Mouse (Mus musculus): Measurements from ENCODE around the gene Carmil3. TPM values are rescaled to one million over a fixed set of nuclear protein-coding genes. Genes with fewer than 3 reads are reported as not detected.

Carmil3 gene
- 3.4 and 3.9 TPM in 2 replicates for polyA plus RNA-seq (2014; fragmentation: Nextera tagmentation; extraction: Ambion mirVana)

DNA sequence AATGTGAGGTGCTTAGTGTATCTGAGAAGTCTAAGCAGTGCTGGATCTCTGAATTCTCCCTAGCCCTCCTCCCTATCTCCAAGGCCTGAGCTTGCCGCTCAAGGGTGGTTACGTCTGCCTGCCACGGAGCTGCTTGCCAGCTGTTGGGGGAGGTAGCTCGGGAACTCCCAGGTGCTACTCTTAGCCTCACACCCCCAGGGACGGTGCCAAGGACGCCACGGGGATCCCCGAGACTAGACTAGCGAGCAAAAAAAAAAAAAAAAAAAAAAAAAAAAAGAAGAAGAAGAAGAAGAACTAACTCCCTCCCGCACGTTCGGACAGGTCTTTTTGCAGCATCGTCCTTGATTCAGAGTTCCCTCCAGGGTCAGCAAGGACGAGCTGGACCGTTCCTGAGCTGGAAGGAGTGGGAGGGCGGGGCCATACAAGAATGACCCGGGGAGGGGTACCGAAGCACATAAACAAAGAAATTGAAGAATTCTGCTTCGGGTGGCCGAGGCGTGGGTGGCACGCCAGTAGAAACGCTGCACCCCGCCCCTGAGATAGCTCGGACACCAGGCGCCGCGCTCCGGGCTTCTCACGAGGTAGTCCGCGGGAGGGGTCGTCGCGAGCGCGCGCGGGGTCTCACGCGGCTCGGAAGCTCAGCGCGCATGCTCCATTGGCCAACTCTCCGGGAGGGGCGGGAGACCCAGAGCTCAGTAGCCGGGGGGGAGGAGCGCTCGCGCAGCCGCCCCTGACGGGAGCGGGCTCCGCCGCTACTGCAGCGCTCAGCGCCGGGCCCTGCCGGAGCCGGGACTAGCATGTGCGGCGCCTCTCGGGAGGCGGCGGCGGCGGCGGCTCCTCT is at the start of gene Carmil3:
Carmil3 (plus strand) TSS at position 291 of the 841 bp plus-strand sequence.
- H3K27ac ChIP-seq (replicated peaks; ENCODE audit: low read depth, low read length), result peak within 1 kb of the TSS; percentile 66
- ATAC-seq (ENCODE audit: low read depth) (peak; percentile 91), DNase-seq (ENCODE audit: low spot score) (peak; percentile 94)
- peak within 1 kb of the TSS; percentile 70 for H3K4me3 ChIP-seq (ENCODE audit: low read depth, low read length)
- WGBS, result under 1% methylated on average over 43 of the region's 68 CpGs
- H3K9ac ChIP-seq (ENCODE audit: low read depth, low read length), result peak within 1 kb of the TSS; percentile 72
- peak within 1 kb of the TSS; percentile 89 for H3K4me2 ChIP-seq (ENCODE audit: low read depth, low read length)
- no peaks in the 10 kb centered on the region for H3K9me3 ChIP-seq (ENCODE audit: control insufficient read depth, low read length)
- H3K27me3 ChIP-seq (replicated peaks; ENCODE audit: control insufficient read depth, insufficient read depth, low read length), result no peaks in the 10 kb centered on the region
- H3K36me3 ChIP-seq (ENCODE audit: control insufficient read depth, insufficient read depth, low read length), result no peaks in the 10 kb centered on the region
- 0 out of 2 replicates have a peak, but pooled peaks cover 3% of the 10 kb centered on the region for H3K4me1 ChIP-seq (ENCODE audit: control insufficient read depth, insufficient read depth, low read length)

DNA sequence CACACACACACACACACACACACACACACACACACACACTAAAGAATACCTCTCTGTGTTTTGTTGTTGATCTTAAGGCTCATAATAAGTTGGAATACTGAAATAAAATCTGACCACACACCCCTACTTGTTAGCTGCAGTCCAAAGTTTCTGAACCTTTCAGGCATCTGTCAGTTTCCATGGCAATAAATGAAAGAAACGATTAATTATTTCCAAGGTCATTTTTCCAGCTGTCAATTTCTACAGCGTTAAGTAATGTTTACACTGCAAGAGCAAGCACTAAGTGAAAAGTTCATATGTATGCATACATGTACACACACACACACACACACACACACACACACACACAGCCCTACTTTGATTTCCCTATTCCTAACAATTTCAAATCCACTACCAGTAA is 32.8 kb upstream of the Carmil3 start:
- no peaks in the 10 kb centered on the region for H3K36me3 ChIP-seq (ENCODE audit: control insufficient read depth, insufficient read depth, low read length)
- DNase-seq (ENCODE audit: low spot score) (no peak), ATAC-seq (ENCODE audit: low read depth) (no peak)
- H3K27ac ChIP-seq (replicated peaks; ENCODE audit: low read depth, low read length), result no peak overlapping the region
- no peak overlapping the region for H3K4me2 ChIP-seq (ENCODE audit: low read depth, low read length)
- H3K9ac ChIP-seq (ENCODE audit: low read depth, low read length), result no peak overlapping the region
- H3K9me3 ChIP-seq (ENCODE audit: control insufficient read depth, low read length), result peaks cover 9% of the 10 kb centered on the region; the same call in 1 of the 2 replicates
- 78% methylated on average over 2 of the region's 2 CpGs for WGBS
- no peaks in the 10 kb centered on the region for H3K4me1 ChIP-seq (ENCODE audit: control insufficient read depth, insufficient read depth, low read length)
- H3K27me3 ChIP-seq (replicated peaks; ENCODE audit: control insufficient read depth, insufficient read depth, low read length), result no peaks in the 10 kb centered on the region
- H3K4me3 ChIP-seq (ENCODE audit: low read depth, low read length), result no peak overlapping the region

- H3K27me3 ChIP-seq (replicated peaks; ENCODE audit: control insufficient read depth, insufficient read depth, low read length), result no peaks in the 10 kb centered on the region
- no peak overlapping the region for H3K27ac ChIP-seq (replicated peaks; ENCODE audit: low read depth, low read length)
- no peak overlapping the region for H3K4me3 ChIP-seq (ENCODE audit: low read depth, low read length)
- H3K9ac ChIP-seq (ENCODE audit: low read depth, low read length), result no peak overlapping the region
- DNase-seq (ENCODE audit: low spot score) (peak; percentile 68), ATAC-seq (ENCODE audit: low read depth) (no peak)
- no peak overlapping the region for H3K4me2 ChIP-seq (ENCODE audit: low read depth, low read length)
- no peaks in the 10 kb centered on the region for H3K4me1 ChIP-seq (ENCODE audit: control insufficient read depth, insufficient read depth, low read length)
- no peaks in the 10 kb centered on the region for H3K36me3 ChIP-seq (ENCODE audit: control insufficient read depth, insufficient read depth, low read length)
- 18% methylated on average over 10 of the region's 10 CpGs for WGBS
- peaks cover 9% of the 10 kb centered on the region; the same call in 1 of the 2 replicates for H3K9me3 ChIP-seq (ENCODE audit: control insufficient read depth, low read length)
Measured at GRCm38 (mm10) chr14:55458273-55458672, 32.2 kb upstream of the Carmil3 start.

GRCm38 (mm10) chr14:55458761-55459160 is 31.7 kb upstream of the Carmil3 start:
- Histone ChIP-seq H3K27ac (replicated peaks; ENCODE audit: low read depth, low read length) (no peak overlapping the region), H3K36me3 (ENCODE audit: control insufficient read depth, insufficient read depth, low read length) (no peaks in the 10 kb centered on the region), H3K27me3 (replicated peaks; ENCODE audit: control insufficient read depth, insufficient read depth, low read length) (no peaks in the 10 kb centered on the region), H3K4me3 (ENCODE audit: low read depth, low read length) (no peak overlapping the region), H3K4me2 (ENCODE audit: low read depth, low read length) (no peak overlapping the region), H3K9me3 (ENCODE audit: control insufficient read depth, low read length) (peaks cover 9% of the 10 kb centered on the region; the same call in 1 of the 2 replicates), H3K4me1 (ENCODE audit: control insufficient read depth, insufficient read depth, low read length) (no peaks in the 10 kb centered on the region), H3K9ac (ENCODE audit: low read depth, low read length) (no peak overlapping the region)
- DNase-seq (ENCODE audit: low spot score) (no peak), ATAC-seq (ENCODE audit: low read depth) (no peak)
- WGBS, result 82% methylated on average over 3 of the region's 3 CpGs

DNA sequence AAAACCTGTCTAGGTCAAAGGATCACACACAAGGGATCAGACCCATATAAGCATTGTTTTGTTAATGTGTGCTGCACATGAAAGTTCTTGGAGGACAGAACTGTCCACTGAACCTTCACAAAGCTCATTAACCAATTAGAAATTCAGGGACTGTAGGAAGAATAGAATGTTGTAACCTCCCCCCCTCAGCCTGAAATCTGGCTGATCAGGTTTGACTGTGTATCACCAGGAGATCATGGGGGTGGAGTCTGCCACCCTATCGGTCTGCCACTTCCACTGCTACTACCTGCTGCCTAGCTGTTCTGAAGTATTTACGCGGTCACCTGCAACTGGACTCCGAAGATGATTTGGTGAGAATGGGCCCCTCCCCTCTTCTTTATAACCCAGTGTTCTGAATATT is 30.7 kb upstream of the Carmil3 start:
- H3K4me1 ChIP-seq (ENCODE audit: control insufficient read depth, insufficient read depth, low read length), result no peaks in the 10 kb centered on the region
- no peaks in the 10 kb centered on the region for H3K27me3 ChIP-seq (replicated peaks; ENCODE audit: control insufficient read depth, insufficient read depth, low read length)
- H3K4me2 ChIP-seq (ENCODE audit: low read depth, low read length), result no peak overlapping the region
- no peak overlapping the region for H3K27ac ChIP-seq (replicated peaks; ENCODE audit: low read depth, low read length)
- WGBS, result 62% methylated on average over 4 of the region's 4 CpGs
- no peak overlapping the region for H3K4me3 ChIP-seq (ENCODE audit: low read depth, low read length)
- H3K9ac ChIP-seq (ENCODE audit: low read depth, low read length), result no peak overlapping the region
- H3K9me3 ChIP-seq (ENCODE audit: control insufficient read depth, low read length), result 0 out of 2 replicates have a peak, but pooled peaks cover 9% of the 10 kb centered on the region
- peak; percentile 52 for DNase-seq (ENCODE audit: low spot score)
- 0 out of 2 replicates have a peak, but pooled peaks have one; percentile 50 for ATAC-seq (ENCODE audit: low read depth)
- H3K36me3 ChIP-seq (ENCODE audit: control insufficient read depth, insufficient read depth, low read length), result no peaks in the 10 kb centered on the region

DNA sequence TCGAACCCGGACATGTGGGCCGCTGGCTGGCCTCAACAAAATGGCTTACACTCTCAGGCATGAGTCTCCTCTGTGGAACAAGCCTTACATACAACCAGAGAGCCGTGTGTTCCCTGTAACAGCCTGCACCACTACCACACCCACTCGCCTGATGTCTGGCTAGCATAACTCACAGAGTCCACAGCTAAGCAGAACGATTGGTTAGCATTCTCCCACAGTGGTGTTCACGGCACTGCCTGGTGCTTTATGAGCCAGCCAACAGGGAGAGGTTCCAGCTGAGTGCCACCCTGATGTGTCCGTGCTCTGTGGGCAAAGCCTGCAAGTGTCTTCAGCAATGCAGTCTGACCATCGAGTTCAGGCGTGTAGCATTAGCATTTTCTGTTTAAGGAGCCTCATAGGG is 30.2 kb upstream of the Carmil3 start:
- DNase-seq (ENCODE audit: low spot score) (no peak), ATAC-seq (ENCODE audit: low read depth) (0 out of 2 replicates have a peak, but pooled peaks have one; percentile 33)
- H3K9ac ChIP-seq (ENCODE audit: low read depth, low read length), result no peak overlapping the region
- H3K4me1 ChIP-seq (ENCODE audit: control insufficient read depth, insufficient read depth, low read length), result no peaks in the 10 kb centered on the region
- H3K9me3 ChIP-seq (ENCODE audit: control insufficient read depth, low read length), result 0 out of 2 replicates have a peak, but pooled peaks cover 9% of the 10 kb centered on the region
- no peak overlapping the region for H3K4me2 ChIP-seq (ENCODE audit: low read depth, low read length)
- no peaks in the 10 kb centered on the region for H3K36me3 ChIP-seq (ENCODE audit: control insufficient read depth, insufficient read depth, low read length)
- H3K4me3 ChIP-seq (ENCODE audit: low read depth, low read length), result no peak overlapping the region
- no peaks in the 10 kb centered on the region for H3K27me3 ChIP-seq (replicated peaks; ENCODE audit: control insufficient read depth, insufficient read depth, low read length)
- 72% methylated on average over 10 of the region's 10 CpGs for WGBS
- H3K27ac ChIP-seq (replicated peaks; ENCODE audit: low read depth, low read length), result no peak overlapping the region

DNA sequence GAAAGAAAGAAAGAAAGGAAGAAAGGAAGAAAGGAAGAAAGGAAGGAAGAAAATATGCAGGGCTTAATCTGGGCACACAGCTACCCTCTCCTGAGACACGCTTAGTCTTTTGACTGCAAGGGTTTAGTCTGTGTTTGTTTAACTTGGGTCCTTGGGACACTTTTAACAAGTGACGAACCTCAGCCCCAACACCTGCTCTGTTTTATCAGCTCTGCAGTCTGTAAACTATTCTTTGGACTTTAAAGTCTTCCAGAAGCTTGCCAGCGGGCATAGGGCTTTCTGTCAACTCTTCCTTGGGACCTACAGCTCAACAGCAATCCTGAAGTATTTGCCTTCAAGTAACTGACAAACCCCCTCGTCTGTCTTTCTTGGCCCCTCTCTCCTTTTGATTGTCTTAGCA is 28.7 kb upstream of the Carmil3 start:
- Histone ChIP-seq H3K36me3 (ENCODE audit: control insufficient read depth, insufficient read depth, low read length) (no peaks in the 10 kb centered on the region), H3K4me1 (ENCODE audit: control insufficient read depth, insufficient read depth, low read length) (no peaks in the 10 kb centered on the region), H3K4me2 (ENCODE audit: low read depth, low read length) (no peak overlapping the region), H3K4me3 (ENCODE audit: low read depth, low read length) (no peak overlapping the region), H3K27ac (replicated peaks; ENCODE audit: low read depth, low read length) (no peak overlapping the region), H3K9me3 (ENCODE audit: control insufficient read depth, low read length) (no peaks in the 10 kb centered on the region), H3K27me3 (replicated peaks; ENCODE audit: control insufficient read depth, insufficient read depth, low read length) (no peaks in the 10 kb centered on the region), H3K9ac (ENCODE audit: low read depth, low read length) (no peak overlapping the region)
- ATAC-seq (ENCODE audit: low read depth) (no peak), DNase-seq (ENCODE audit: low spot score) (no peak)
- whole genome bisulfite sequencing, result 53% methylated on average over 4 of the region's 4 CpGs

DNA sequence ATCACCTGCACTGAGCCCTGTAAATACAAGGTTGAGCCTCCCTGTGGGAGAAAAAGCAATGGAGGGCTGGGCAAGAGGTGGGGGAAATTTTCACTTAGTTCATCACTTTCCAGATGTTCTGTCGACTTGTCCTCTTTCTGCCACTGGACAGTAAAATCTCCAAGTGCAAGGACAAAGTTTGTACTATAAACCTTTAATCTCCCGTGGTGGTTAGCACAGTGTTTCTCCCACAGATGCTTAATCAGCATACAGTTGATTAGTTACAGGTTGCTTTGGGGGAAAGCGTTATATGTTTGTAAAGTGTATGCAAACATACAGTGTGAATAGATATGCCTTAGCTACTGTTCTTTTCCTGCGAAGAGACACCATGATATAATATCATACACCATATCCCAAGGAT is 24.0 kb upstream of the Carmil3 start:
- ATAC-seq (ENCODE audit: low read depth), result no peak
- no peaks in the 10 kb centered on the region for H3K9me3 ChIP-seq (ENCODE audit: control insufficient read depth, low read length)
- H3K9ac ChIP-seq (ENCODE audit: low read depth, low read length), result no peak overlapping the region
- H3K4me2 ChIP-seq (ENCODE audit: low read depth, low read length), result no peak overlapping the region
- no peaks in the 10 kb centered on the region for H3K36me3 ChIP-seq (ENCODE audit: control insufficient read depth, insufficient read depth, low read length)
- no peak overlapping the region for H3K4me3 ChIP-seq (ENCODE audit: low read depth, low read length)
- no peaks in the 10 kb centered on the region for H3K27me3 ChIP-seq (replicated peaks; ENCODE audit: control insufficient read depth, insufficient read depth, low read length)
- H3K4me1 ChIP-seq (ENCODE audit: control insufficient read depth, insufficient read depth, low read length), result peaks cover 5% of the 10 kb centered on the region; the same call in 1 of the 2 replicates
- DNase-seq (ENCODE audit: low spot score), result no peak
- 65% methylated on average over 4 of the region's 4 CpGs for WGBS
- H3K27ac ChIP-seq (replicated peaks; ENCODE audit: low read depth, low read length), result no peak overlapping the region
